ENCODE assay signal across 17 mouse cellular contexts in genomic region chr11:71576801-71577200, GRCm38 (mm10).
"Had no signal": no experiment of that assay in that cellular context is flagged by ENCODE, and none has a peak within 500 bp of the region (broad histone marks: within the 10 kb centered on the region; RNA-seq: fewer than 3 reads in every experiment).

No protein-coding gene starts in this region.

- H3K9ac ChIP-seq: lung, embryonic 14.5 days; midbrain, embryonic 12.5 days had no signal

- H3K27ac ChIP-seq: midbrain, embryonic 10.5 days; midbrain, embryonic 12.5 days had no signal

- H3K9me3 ChIP-seq: midbrain, embryonic 10.5 days; midbrain, embryonic 12.5 days had no signal

- H3K27me3 ChIP-seq: midbrain, embryonic 12.5 days had no signal

- H3K4me2 ChIP-seq: lung, embryonic 14.5 days; midbrain, embryonic 12.5 days had no signal

- ATAC-seq: midbrain, embryonic 16.5 days had no signal

- DNase-seq: lung, adult 18-20 months; lung, embryonic 14.5 days; lung, postnatal 10 days; lung, postnatal 4 days; midbrain, embryonic 14.5 days; retina, postnatal 1 day; right cerebral cortex, adult 18-20 months; right cerebral cortex, postnatal 25 days; right cerebral cortex, postnatal 4 days; spleen, adult 18-20 months; thymus, adult 18-20 months; thymus, postnatal 14 days; thymus, postnatal 36 days had no signal

- H3K4me3 ChIP-seq: midbrain, embryonic 10.5 days; midbrain, embryonic 12.5 days; myocyte had no signal

- H3K36me3 ChIP-seq: midbrain, embryonic 10.5 days; midbrain, embryonic 12.5 days had no signal
